Mouse (Mus musculus): ENCODE measurements at regions not wholly inside any gene's neighbourhood (a gene's known extent, or its start where the extent isn't known, plus 50 kb on each side); places are given as distances from the start of the nearest gene placed in this dataset.

- ATAC-seq (ENCODE audit: insufficient number of reproducible peaks, low FRiP score, low TSS enrichment), result no peak
Measured at GRCm38 (mm10) chr2:101172806-101173205, 451.7 kb upstream of the Rag2 start.

- ATAC-seq (ENCODE audit: insufficient number of reproducible peaks, low FRiP score, low TSS enrichment), result no peak
Measured at GRCm38 (mm10) chr2:101175124-101175523, 449.4 kb upstream of the Rag2 start.

- ATAC-seq (ENCODE audit: insufficient number of reproducible peaks, low FRiP score, low TSS enrichment), result no peak
Measured at GRCm38 (mm10) chr2:101206637-101207036, 417.9 kb upstream of the Rag2 start.

GRCm38 (mm10) chr2:101209136-101209535 lies 415.4 kb upstream of the Rag2 start:
- ATAC-seq (ENCODE audit: insufficient number of reproducible peaks, low FRiP score, low TSS enrichment), result no peak

GRCm38 (mm10) chr2:101220759-101221158 lies 403.8 kb upstream of the Rag2 start:
- no peak for ATAC-seq (ENCODE audit: insufficient number of reproducible peaks, low FRiP score, low TSS enrichment)

GRCm38 (mm10) chr2:101242983-101243382 lies 381.5 kb upstream of the Rag2 start:
- no peak for ATAC-seq (ENCODE audit: insufficient number of reproducible peaks, low FRiP score, low TSS enrichment)

GRCm38 (mm10) chr2:101247133-101247532 lies 377.4 kb upstream of the Rag2 start:
- ATAC-seq (ENCODE audit: insufficient number of reproducible peaks, low FRiP score, low TSS enrichment), result no peak

GRCm38 (mm10) chr2:101252228-101252627 lies 372.3 kb upstream of the Rag2 start:
- ATAC-seq (ENCODE audit: insufficient number of reproducible peaks, low FRiP score, low TSS enrichment), result no peak

- no peak for ATAC-seq (ENCODE audit: insufficient number of reproducible peaks, low FRiP score, low TSS enrichment)
Measured at GRCm38 (mm10) chr2:101256464-101256863, 368.1 kb upstream of the Rag2 start.

- ATAC-seq (ENCODE audit: insufficient number of reproducible peaks, low FRiP score, low TSS enrichment), result no peak
Measured at GRCm38 (mm10) chr2:101263934-101264333, 360.6 kb upstream of the Rag2 start.

- no peak for ATAC-seq (ENCODE audit: insufficient number of reproducible peaks, low FRiP score, low TSS enrichment)
Measured at GRCm38 (mm10) chr2:101266685-101267374, 357.7 kb upstream of the Rag2 start.

GRCm38 (mm10) chr2:101274045-101274664 lies 350.4 kb upstream of the Rag2 start:
- ATAC-seq (ENCODE audit: insufficient number of reproducible peaks, low FRiP score, low TSS enrichment), result no peak

- ATAC-seq (ENCODE audit: insufficient number of reproducible peaks, low FRiP score, low TSS enrichment), result 0 out of 2 replicates have a peak, but pooled peaks have one; percentile 40
Measured at GRCm38 (mm10) chr2:101284886-101285285, 339.6 kb upstream of the Rag2 start.

GRCm38 (mm10) chr2:101288119-101288518 lies 336.4 kb upstream of the Rag2 start:
- ATAC-seq (ENCODE audit: insufficient number of reproducible peaks, low FRiP score, low TSS enrichment), result no peak

GRCm38 (mm10) chr2:101289168-101289567 lies 335.4 kb upstream of the Rag2 start:
- no peak for ATAC-seq (ENCODE audit: insufficient number of reproducible peaks, low FRiP score, low TSS enrichment)

GRCm38 (mm10) chr2:101290738-101291137 lies 333.8 kb upstream of the Rag2 start:
- ATAC-seq (ENCODE audit: insufficient number of reproducible peaks, low FRiP score, low TSS enrichment), result no peak

- no peak for ATAC-seq (ENCODE audit: insufficient number of reproducible peaks, low FRiP score, low TSS enrichment)
Measured at GRCm38 (mm10) chr2:101295678-101296368, 328.7 kb upstream of the Rag2 start.

GRCm38 (mm10) chr2:101296369-101296682 lies 328.2 kb upstream of the Rag2 start:
- no peak for ATAC-seq (ENCODE audit: insufficient number of reproducible peaks, low FRiP score, low TSS enrichment)

- no peak for ATAC-seq (ENCODE audit: insufficient number of reproducible peaks, low FRiP score, low TSS enrichment)
Measured at GRCm38 (mm10) chr2:101296778-101297177, 327.7 kb upstream of the Rag2 start.

- no peak for ATAC-seq (ENCODE audit: insufficient number of reproducible peaks, low FRiP score, low TSS enrichment)
Measured at GRCm38 (mm10) chr2:101299126-101299525, 325.4 kb upstream of the Rag2 start.

GRCm38 (mm10) chr2:101300106-101300505 lies 324.4 kb upstream of the Rag2 start:
- no peak for ATAC-seq (ENCODE audit: insufficient number of reproducible peaks, low FRiP score, low TSS enrichment)
